Mouse (Mus musculus): ENCODE data around the gene Spn.
"Not testable (repeated sequence)": the region's sequence is repeated elsewhere in the genome, so short reads cannot be mapped to it uniquely, and the experiment has no call there.

Gene Spn

DNA sequence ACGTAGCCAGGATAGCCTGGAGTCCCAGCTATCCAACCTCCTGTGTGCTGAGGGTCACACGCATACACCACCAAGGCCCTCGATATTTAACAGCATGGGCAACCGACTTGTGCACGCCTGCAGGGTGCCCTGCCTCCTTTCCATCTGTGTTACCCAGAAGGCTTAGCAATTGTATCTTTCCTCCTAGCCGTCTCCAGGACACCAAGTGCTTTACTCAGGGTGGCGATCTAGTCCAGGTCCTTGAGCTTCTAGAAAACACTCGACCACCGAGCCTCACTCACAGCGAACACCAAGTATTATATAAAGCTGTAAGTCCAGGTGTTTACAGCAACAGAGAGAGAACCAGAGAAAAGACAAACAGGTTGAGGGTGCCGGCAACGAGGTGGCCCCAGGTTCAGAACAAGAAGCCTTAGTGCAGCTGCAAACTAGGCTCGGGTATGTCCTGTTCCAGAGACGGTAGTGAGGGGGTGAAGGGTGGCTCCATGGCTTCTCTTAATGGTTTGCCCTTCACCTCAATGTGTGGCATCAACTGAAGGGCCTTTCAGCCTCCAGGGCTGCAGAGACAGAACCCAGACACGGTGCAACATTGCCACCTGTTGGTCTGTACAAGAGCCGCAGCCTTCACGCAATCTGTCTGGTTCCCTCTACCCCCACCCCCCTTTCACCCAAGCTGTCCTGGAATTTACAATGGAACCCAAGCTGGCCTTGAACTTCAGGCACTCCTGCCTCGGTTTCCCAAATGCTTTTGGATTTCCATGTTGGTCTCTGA is 27.2 kb downstream of the Spn start:
- in situ Hi-C loops (cut with MboI, MseI), result no loop called here

DNA sequence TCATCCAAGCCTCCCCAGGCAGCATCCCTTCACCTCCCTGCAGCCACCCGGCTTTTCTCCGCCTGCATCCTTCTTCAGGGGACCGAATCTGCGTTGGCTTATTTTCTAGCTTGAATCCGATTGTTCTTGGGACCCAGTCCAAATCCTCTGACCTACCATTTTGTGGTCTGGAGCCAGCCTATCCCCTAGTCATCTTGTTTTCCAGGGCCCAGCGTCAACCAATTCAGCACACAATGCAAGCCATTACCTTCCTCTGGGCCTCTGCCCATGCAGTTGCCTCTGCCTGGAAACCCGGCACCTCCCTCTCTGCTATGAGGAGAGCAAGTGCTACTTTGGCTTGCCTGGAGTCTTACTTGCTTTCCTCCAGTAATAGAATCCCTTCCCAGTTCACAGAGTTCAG is 32.1 kb downstream of the Spn start:
- in situ Hi-C loops (cut with MboI, MseI), result loop anchor here (5.0 to 10.0 kb wide), 2 partner anchors 38 to 91 kb away; partner anchors contain the start of genes Mvp, Pagr1a and Pagr1b

DNA sequence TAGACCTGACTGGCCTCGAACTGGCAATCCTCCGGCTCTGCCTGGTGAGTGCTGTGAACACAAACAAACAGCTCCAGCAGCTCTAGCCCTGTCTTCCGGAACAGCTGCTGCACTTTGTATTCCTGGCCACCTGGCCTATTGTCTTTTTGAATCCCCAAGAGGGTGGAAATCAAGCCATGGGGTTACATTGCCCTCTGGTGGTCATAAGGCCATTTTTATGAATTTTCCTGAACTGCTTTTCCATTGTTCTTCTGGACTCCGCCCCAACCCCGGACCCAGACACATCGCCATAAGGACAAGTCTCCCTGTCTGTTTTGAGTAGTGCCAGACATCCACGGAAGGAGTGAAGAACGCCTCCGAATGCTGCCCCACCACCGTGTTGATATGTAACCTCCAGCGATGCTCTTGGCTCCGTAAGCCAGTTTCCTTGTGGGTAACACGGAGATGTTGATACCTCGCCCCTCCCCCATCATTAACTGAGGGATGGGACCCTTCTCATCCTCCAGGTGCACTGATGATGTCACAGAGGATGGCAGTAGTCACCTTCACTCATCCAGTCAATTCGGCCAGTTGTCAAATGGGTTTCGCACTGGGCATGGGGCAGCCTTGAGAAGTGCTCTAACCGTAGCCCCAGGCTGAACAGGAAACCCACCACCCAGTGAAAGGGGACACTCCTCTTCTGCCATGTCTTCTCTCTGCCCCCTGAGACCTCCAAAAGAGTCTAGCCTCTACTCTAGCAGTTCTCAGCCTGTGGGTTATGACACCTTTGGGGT is 32.9 kb downstream of the Spn start:
- in situ Hi-C loops (cut with MboI, MseI), result loop anchor here (5.0 to 10.0 kb wide), 2 partner anchors 37 to 90 kb away; partner anchors contain the start of genes Mvp, Pagr1a and Pagr1b

DNA sequence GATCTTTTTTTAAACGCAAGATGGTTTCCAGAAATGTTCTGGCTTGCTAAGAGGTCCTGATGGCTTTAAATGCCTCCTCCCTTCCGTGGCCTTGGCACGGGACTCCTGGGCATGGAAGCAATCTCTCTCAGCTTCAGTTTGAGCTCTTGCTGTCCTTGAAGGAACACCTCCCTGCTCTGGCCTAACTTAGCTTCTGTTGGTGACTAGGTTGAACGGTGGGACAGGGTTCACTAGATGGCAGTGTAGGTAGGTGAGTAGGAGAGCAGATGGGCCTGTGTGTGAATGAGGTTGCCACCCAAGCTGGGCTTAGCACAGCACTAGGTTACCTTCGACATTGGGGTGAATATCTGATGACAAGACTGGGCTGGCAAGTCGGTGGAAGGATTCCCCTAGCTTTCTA is 33.7 kb downstream of the Spn start:
- in situ Hi-C loops (cut with MboI, MseI), result loop anchor here (10.0 kb wide), 1 partner anchor 89 kb away; the partner anchor contains the start of genes Mvp, Pagr1a and Pagr1b

DNA sequence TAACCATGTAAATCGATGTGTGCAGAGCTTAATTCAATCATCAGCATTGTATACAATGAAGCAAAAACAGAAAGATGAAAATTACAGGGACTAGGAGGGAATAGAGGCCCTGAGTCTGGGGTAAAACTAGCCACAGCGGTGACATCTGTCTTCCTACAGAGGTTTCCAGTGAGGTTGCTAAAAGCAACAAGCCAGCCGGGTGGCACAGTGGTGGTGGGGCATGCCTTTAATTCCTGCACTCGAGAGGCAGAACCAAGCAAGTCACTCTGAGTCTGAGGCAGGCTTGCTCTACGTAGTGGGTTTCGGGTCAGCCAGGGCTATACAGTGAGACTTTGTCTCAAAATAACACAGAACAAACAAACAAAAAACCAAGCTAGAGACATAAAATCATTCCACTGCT is 35.5 kb downstream of the Spn start:
- in situ Hi-C loops (cut with MboI, MseI), result loop anchor here (10.0 kb wide), 1 partner anchor 87 kb away; the partner anchor contains the start of genes Mvp, Pagr1a and Pagr1b

DNA sequence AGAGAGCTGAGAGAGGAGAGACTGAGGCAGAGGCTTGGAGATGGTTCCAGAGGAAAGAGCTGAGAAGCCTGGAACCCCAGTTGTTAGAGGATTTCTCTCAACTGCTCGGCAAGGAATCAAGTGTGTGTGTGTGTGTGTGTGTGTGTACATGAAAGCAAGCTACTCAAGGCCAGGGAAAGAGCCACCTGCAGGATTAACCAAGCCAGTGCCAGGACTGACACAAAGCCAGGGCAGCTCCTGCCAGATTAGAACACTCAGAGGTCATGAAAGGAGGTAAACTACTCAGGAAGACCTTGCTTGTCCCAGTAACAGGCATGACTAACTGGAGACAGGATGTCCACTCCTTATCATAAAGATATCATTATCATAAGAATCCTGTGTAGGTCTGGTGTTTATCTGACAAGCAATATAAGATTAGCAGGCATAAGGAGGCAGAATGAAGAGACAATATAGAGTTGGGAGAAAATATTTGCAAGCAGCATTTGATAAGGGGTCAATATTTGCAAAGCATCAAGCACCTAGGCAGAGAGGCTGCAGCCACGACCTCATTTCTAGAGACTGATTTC is 36.1 kb downstream of the Spn start:
- in situ Hi-C loops (cut with MboI, MseI), result loop anchor here (10.0 kb wide), 1 partner anchor 87 kb away; the partner anchor contains the start of genes Mvp, Pagr1a and Pagr1b

DNA sequence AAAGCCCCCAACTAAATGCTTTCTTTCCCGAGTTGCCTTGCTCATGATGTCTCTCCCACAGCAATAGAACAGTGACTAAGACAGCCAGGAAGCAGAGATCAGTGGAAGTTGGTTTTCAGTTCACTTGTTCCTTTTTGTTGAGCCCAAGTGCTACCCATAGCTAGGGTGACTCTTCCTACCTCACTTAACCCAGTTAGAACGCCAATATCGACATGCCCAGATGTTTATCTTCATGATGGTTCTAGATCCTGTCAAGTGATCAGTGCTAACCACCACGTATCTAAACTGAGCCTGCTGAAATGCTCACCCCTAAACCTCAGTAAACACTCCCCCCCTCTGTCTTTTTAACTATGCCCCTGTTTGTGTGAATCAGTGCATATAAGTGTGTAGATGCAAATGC is 38.1 kb downstream of the Spn start:
- in situ Hi-C loops (cut with MboI, MseI), result no loop called here

DNA sequence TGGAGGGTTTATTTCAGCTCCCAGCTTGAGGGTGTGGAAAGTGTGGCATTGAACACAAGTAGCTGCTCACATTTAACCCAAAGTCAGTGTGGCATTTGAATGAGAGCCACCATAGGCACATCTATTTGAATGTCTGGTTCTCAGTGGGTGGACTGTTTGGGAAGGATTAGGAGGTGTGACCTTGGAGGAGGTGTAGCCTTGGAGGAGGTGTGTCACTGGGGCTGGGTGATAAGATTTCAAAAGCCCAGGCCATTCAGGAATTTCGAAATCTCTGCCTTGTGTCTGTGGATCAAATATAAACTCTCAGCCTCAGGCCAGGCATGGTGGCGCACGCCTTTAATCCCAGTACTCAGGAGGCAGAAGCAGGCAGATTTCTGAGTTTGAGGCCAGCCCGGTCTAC is 38.7 kb downstream of the Spn start:
- in situ Hi-C loops (cut with MboI, MseI), result no loop called here

DNA sequence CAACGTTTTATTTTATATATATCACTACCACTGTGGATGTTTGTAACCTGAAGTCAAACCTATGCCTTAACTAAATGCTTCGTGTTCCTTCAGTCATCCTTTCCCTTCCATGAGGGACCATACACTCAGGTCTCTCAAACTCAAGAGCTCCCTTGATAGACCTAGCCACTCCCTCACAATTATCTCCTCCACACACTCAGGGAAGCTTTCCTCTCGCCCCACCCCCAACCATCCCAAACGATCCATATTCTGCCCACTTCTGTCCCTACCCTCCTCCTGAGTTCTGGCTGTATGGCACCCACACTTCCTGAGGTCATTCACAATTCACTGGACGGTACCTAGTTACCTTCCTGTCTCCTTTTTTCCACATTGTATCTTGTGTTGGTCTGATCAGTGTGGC is 39.1 kb downstream of the Spn start:
- in situ Hi-C loops (cut with MboI, MseI), result no loop called here

DNA sequence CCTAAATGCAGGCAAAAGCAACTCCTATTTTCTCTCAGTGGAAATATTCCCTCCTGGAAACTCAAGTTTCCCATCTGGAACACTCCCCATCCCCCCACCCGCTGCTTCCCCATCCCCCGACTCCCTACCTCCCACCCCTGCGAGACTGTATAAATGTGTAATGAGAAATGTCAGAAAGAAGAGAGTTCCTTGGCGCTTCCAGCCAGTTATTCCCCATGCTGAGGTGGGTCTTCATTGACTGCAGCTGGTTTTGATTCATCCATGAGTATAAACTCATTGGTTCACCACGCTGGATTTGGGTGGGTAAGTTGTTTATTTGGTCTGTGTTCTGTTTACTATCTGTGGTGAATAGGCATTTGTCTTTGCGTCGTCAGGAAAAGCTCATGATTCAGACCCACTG is 41.2 kb downstream of the Spn start:
- in situ Hi-C loops (cut with MboI, MseI), result no loop called here

DNA sequence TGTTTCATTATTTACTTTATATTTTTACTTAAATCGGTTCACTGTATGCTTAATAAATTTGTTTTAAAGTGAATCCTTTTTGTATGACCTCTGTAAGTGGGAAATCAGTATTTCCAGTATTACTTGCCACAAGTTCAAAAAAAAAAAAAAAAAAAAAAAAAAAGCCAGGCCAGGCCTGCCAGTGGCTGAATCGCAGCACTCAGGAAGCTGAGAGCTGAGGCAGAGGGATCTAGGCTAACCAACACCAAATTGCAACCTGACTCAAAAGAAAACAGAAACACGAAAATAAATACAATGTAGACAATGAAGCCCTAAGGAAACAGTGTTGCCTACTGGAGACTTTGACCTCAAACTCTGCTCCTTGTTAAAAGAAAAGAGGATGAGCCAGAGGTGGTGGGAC is 43.7 kb downstream of the Spn start:
- in situ Hi-C loops (cut with MboI, MseI), result no loop called here

DNA sequence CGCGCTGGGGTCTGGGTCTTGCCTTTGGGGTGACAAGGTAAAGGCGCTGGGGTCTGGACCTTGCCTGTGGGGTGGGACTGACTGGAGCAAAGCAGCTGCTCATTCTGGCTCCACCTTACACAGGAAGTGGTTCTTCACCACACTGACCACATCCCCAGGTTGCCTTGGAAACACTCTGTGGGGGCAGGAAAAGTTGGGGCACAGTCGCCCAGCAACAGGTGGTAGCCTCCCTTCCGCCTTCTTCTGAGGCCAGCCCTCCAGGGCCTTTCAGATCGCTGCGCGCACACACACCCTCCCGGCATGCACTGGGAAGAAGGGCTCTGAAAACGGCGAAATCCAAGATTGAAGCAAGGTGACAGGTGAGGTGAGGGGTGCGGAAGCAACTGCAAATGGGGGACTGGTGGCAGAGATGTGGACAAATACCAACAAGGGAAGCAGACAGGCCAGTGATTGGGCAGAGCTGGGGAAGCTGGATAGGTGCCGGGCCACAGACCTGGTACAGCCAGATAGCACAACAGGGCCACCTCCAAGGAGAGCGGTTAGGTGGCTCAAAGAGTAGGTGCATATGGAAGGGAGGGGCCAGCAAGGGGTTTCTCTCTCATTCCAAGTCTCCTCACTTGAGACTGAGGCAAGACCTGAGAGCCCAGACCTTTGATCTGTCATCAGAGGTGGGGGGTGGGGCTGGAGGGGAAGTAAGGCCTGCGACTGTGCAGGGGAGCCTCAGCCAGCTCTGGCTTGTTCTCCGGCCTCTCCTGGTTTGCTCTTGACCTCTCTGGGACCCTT is 46.3 kb downstream of the Spn start, which contains the start of gene AI467606:
TSS of gene AI467606 (plus strand) at position 246 of the 783 bp plus-strand sequence.
- in situ Hi-C loops (cut with MboI, MseI), result no loop called here

DNA sequence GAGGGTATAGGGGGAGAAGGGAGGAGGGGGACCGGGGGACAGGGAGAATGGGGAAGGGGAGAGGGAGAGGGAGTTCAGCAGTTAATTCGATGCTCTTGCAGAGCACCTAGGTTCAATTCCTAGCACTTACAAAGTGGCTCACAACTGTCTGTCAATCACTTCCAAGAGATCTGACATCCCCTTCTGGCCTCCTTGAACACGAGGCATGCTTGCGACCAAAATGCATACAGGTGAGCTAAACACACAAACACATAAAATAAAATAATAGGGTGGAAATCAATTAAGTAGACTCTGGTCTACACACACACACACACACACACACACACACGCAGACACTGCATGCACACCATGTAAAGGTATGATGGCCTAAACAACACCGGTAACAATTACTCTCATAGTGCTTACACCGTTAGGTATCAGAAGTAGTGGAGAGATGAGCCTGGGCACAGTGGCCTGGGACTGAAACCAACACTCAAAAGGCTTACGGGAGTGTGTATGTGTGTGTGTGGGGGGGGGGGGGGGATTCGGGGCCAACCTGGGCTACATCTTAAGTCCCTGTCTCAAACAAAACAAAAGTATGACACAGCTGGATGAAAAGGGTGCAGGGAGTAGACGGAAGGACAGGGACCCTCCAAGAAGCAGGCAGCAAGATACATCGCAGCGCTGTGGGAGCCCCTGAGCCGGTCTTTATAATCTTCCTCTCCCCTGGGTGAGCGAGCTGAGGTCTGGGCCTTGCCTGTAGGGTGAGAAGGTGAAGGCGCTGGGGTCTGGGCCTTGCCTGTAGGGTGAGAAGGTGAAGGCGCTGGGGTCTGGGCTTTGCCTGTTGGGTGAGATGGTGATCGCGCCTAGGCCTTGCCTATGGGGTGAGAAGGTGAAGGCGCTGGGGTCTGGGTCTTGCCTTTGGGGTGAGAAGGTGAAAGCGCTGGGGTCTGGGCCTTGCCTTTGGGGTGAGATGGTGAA is 47.2 kb downstream of the Spn start:
- in situ Hi-C loops (cut with MboI, MseI), result no loop called here

DNA sequence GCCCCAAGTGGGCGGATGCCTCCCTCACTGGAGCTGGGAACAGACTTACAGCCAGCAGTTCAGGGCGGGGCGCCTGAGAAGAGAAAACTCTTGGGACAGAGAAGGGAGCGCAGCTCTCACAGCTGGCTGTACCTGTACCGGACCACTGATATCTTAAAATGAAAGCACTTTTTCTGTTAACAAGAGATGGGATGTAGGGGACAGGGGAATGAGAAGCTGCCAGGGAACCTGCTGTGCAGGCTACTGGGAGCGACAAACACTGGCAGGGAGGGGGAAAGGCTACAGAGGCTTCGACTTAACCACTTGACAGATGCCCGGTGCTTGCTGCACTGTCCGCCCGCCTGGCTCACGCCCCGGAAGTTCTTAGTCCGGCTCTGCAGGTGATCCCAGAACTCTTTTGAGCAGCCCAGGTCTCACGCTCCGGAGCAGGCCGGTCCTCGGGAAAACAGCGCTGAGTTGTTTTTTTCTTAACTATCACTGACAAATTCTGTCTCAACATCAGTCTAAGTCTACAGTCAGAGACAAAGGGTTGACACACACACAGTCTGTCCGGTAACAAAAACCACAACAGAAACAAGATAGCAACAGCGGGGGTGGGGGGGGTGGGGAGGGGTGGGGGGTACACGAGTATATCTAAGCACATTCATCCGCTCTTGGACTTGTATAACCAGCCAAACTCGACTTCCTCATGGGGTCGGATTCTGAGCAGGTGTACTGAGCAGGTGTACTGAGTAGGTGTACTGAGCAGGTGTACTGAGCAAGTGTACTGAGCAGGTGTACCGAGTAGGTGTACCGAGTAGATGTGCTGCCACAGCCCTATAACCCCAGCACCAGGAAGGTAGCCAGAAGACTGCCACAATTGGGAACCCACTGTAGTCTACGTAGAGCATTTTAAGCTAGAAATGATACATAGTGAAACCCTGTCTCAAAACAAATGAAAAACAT is 48.5 kb downstream of the Spn start:
- in situ Hi-C loops (cut with MboI, MseI), result no loop called here

DNA sequence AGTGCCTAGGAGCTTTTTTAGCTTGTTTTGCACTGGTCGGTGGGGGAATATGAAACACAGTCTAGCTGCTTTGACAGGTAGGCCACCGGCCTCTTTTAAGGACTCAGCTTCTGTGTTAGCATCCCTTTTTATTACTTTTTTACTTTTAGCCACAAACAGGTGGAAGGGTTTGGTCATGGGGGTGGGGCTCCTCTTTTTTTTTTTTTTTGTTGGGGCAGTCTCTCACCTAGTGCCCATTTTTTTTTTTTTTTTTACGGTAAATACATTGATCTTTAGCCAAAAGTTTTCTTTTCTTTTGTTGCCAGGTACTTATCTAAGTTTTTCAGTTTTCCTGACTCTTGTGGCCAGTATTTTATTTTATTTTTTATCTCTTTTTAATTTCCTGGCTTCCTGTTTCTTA is 49.5 kb downstream of the Spn start:
- in situ Hi-C loops (cut with MboI, MseI), result no loop called here

DNA sequence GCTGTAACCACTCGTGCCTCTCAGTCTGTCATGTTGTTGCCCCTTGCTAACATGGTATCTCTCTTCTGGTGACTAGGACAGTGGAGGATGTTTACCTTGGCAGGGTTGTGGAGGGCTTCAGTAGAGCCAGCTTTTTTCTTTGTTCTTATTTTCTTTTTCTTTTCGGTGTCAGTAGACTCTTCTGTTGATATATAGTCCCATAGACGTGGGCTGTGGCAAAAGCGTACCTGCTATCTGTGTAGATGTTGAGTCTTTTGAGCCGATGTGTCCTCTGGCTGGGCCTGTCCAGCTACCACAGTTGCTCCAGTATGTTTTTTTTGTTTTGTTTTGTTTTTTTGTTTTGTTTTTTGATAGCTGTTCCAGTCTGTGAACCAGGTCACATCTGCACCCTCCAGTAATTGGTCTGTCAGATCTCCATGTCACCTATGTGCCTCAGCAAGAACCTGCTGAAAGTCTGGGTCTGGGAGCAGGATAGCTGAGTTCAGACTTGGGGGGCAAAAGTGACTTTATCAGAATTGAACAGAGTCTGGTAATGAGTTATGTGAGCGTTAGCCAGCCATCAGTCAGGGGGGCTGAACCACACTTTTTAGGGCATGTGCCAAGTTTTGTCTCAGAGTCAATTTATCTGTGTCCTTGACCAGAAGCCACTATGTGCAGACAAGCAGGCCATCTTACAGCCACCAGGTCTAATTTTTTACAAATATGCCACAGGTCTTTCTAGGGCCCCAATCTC is 50.2 kb downstream of the Spn start, which contains the start of gene Zg16:
TSS of gene Zg16 (minus strand) at position 51 of the 733 bp plus-strand sequence.
- in situ Hi-C loops (cut with MboI, MseI), result not testable (repeated sequence)

DNA sequence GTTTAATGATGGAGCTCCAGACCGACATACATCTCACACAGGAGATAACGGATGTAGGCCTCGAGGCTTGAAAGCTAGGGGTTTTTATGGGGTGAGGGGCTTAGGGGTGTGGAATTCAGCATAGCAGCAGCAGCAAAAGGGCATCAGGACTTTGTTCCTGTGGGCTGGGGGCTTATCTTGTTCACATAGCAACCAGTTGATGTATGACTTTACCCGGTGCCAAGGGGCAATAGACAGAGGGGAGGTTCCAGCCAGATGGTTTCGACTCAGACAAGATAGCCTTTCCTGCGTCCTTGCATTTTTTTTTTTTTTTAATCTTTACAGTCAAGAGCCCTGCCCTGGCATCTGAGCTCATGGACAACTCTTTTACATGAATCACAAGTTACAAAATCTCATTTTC is 51.9 kb downstream of the Spn start:
- in situ Hi-C loops (cut with MboI, MseI), result not testable (repeated sequence)

DNA sequence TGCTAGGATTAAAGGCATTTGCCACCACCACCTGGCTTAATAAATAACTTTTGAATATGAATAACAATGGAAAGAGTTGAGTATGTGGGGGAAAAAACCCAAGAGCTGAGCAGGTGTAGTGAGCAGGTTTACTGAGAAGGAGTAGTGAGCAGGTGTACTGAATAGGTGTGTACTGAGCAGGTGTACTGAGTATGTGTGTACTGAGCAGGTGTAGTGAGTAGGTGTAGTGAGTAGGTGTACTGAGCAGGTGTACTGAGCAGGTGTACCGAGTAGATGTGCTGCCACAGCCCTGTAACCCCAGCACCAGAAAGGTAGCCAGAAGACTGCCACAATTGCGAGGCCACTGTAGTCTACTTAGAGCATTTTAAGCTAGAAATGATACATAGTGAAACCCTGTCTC is 52.8 kb downstream of the Spn start:
- in situ Hi-C loops (cut with MboI, MseI), result no loop called here

Data from regulatory T cell (primary cell).